In the genomic region with DNA sequence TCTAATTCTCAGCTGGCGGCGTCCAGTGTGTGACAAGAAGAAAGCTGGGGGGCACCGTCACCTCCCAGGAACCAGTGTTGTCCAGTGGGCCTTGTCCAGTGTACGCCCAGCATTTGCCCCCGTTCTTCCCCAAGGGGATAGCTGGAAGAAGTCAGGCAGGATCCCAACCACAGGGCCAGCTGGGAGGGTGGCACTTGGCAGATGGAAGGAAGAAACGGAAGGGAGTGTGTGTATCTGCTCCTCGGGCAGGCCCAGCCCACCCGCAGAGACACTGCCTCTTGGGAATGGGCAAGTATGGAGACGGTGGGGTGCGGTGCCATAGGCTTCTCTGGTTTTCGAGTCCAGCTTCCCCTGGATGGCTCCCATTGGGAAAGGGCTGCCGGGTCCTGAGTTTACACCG, we compare ENCODE assay signal across 26 mouse cellular contexts. TPM values are rescaled to one million over a fixed set of nuclear protein-coding genes. Genes with fewer than 3 reads are reported as not detected.
DNase-seq lines count a peak whose midpoint lies in the region; ATAC-seq and TF ChIP-seq lines count a peak whose summit lies in the region.
"Had no signal": no experiment of that assay in that cellular context is flagged by ENCODE, and none has a peak within 500 bp of the region (broad histone marks: within the 10 kb centered on the region; RNA-seq: fewer than 3 reads in every experiment).

No protein-coding gene starts in this region.

- no peak overlapping the region for H3K4me3 ChIP-seq in hindbrain, embryonic 12.5 days
- no peak overlapping the region for H3K4me3 ChIP-seq in hindbrain, embryonic 11.5 days (ENCODE audit: low read depth, low read length)
- H3K4me3 ChIP-seq in midbrain, embryonic 11.5 days (ENCODE audit: low read depth, low read length) = no peak overlapping the region
- no peak overlapping the region for H3K4me3 ChIP-seq in midbrain, embryonic 15.5 days
- H3K4me3 ChIP-seq in E14TG2a.4 (replicated peaks; ENCODE audit: low read length) = peak overlapping the region; percentile 75
- peak overlapping the region; percentile 38 for H3K4me3 ChIP-seq in ES-Bruce4 (ENCODE audit: low read depth, low read length)
- no peak overlapping the region for H3K4me3 ChIP-seq in forebrain, embryonic 10.5 days
- H3K4me3 ChIP-seq: embryonic facial prominence, embryonic 12.5 days; embryonic facial prominence, embryonic 15.5 days; forebrain, embryonic 12.5 days; forebrain, embryonic 15.5 days had no signal

- peaks cover 68% of the 10 kb centered on the region for H3K36me3 ChIP-seq in hindbrain, embryonic 12.5 days
- H3K36me3 ChIP-seq in hindbrain, embryonic 11.5 days (ENCODE audit: control insufficient read depth, insufficient read depth, low read length) = peaks cover 28% of the 10 kb centered on the region
- H3K36me3 ChIP-seq in midbrain, embryonic 11.5 days (ENCODE audit: control insufficient read depth, insufficient read depth, low read length) = peaks cover 53% of the 10 kb centered on the region
- H3K36me3 ChIP-seq in midbrain, embryonic 15.5 days (replicated peaks) = peaks cover 35% of the 10 kb centered on the region
- H3K36me3 ChIP-seq in E14TG2a.4 (ENCODE audit: insufficient read depth, low read length) = peaks cover 49% of the 10 kb centered on the region
- H3K36me3 ChIP-seq in ES-Bruce4 (ENCODE audit: control insufficient read depth, insufficient read depth, low read length, poor library complexity, severe bottlenecking) = no peaks in the 10 kb centered on the region; the same call in 1 of the 2 replicates
- peaks cover 77% of the 10 kb centered on the region for H3K36me3 ChIP-seq in forebrain, embryonic 10.5 days (replicated peaks)

- H3K4me2 ChIP-seq in hindbrain, embryonic 12.5 days (replicated peaks) = no peak overlapping the region
- no peak overlapping the region for H3K4me2 ChIP-seq in hindbrain, embryonic 11.5 days (replicated peaks; ENCODE audit: low read depth, low read length)
- H3K4me2 ChIP-seq in midbrain, embryonic 11.5 days = no peak overlapping the region
- H3K4me2 ChIP-seq in midbrain, embryonic 15.5 days = no peak overlapping the region
- H3K4me2 ChIP-seq: embryonic facial prominence, embryonic 12.5 days; embryonic facial prominence, embryonic 15.5 days; forebrain, embryonic 12.5 days; forebrain, embryonic 15.5 days; heart, embryonic 11.5 days had no signal

- no peak for ATAC-seq in hindbrain, embryonic 12.5 days (ENCODE audit: low FRiP score)
- no peak for ATAC-seq in hindbrain, embryonic 11.5 days (ENCODE audit: low FRiP score)
- no peak for ATAC-seq in midbrain, embryonic 11.5 days (ENCODE audit: low FRiP score)
- ATAC-seq in midbrain, embryonic 15.5 days (replicated peaks) = no peak
- ATAC-seq: CD4-positive, CD25-positive, alpha-beta regulatory T cell, adult 4 months; forebrain, embryonic 15.5 days; intestine, postnatal 0 days had no signal

- TF ChIP-seq EP300 in ES-Bruce4 (IDR thresholded peaks at IDR 0.05; ENCODE audit: insufficient read depth, low read depth, low read length) = no peak

- no peak for TF ChIP-seq POLR2A in ES-Bruce4 (IDR thresholded peaks at IDR 0.05; ENCODE audit: insufficient read depth, low read length)

- no peaks in the 10 kb centered on the region for H3K27me3 ChIP-seq in hindbrain, embryonic 12.5 days
- H3K27me3 ChIP-seq in hindbrain, embryonic 11.5 days (ENCODE audit: control insufficient read depth, insufficient read depth, low read length) = no peaks in the 10 kb centered on the region
- H3K27me3 ChIP-seq in midbrain, embryonic 11.5 days (ENCODE audit: control insufficient read depth, insufficient read depth, low read length) = no peaks in the 10 kb centered on the region
- no peaks in the 10 kb centered on the region for H3K27me3 ChIP-seq in midbrain, embryonic 15.5 days (replicated peaks)
- H3K27me3 ChIP-seq in E14TG2a.4 (ENCODE audit: insufficient read depth, low read length) = no peaks in the 10 kb centered on the region
- H3K27me3 ChIP-seq in ES-Bruce4 (ENCODE audit: control insufficient read depth, insufficient read depth, low read length, poor library complexity, severe bottlenecking) = no peaks in the 10 kb centered on the region
- H3K27me3 ChIP-seq in forebrain, embryonic 10.5 days (ENCODE audit: poor library complexity, severe bottlenecking) = no peaks in the 10 kb centered on the region
- H3K27me3 ChIP-seq: embryonic facial prominence, embryonic 15.5 days; forebrain, embryonic 12.5 days; forebrain, embryonic 15.5 days had no signal

- H3K9ac ChIP-seq in hindbrain, embryonic 12.5 days = peak overlapping the region; percentile 43
- no peak overlapping the region for H3K9ac ChIP-seq in hindbrain, embryonic 11.5 days (ENCODE audit: low read depth, low read length)
- no peak overlapping the region for H3K9ac ChIP-seq in midbrain, embryonic 11.5 days (ENCODE audit: low read length)
- no peak overlapping the region for H3K9ac ChIP-seq in midbrain, embryonic 15.5 days
- H3K9ac ChIP-seq in ES-Bruce4 (ENCODE audit: low read depth, poor library complexity, severe bottlenecking) = peak overlapping the region; percentile 49
- H3K9ac ChIP-seq: embryonic facial prominence, embryonic 12.5 days; embryonic facial prominence, embryonic 15.5 days; forebrain, embryonic 12.5 days; forebrain, embryonic 15.5 days had no signal

- TF ChIP-seq CTCF in E14TG2a.4 (conservative IDR thresholded peaks at IDR 0.05; ENCODE audit: low read length) (no peak), ES-Bruce4 (IDR thresholded peaks at IDR 0.05; ENCODE audit: low read depth, low read length) (no peak)

- no peaks in the 10 kb centered on the region for H3K9me3 ChIP-seq in hindbrain, embryonic 12.5 days (replicated peaks)
- no peaks in the 10 kb centered on the region for H3K9me3 ChIP-seq in hindbrain, embryonic 11.5 days (ENCODE audit: control insufficient read depth, low read length)
- H3K9me3 ChIP-seq in midbrain, embryonic 11.5 days (ENCODE audit: control insufficient read depth, low read length) = no peaks in the 10 kb centered on the region
- no peaks in the 10 kb centered on the region for H3K9me3 ChIP-seq in midbrain, embryonic 15.5 days
- H3K9me3 ChIP-seq in E14TG2a.4 (ENCODE audit: low read length) (no peaks in the 10 kb centered on the region), ES-Bruce4 (replicated peaks; ENCODE audit: control insufficient read depth, insufficient read depth, low read length, poor library complexity, severe bottlenecking) (no peaks in the 10 kb centered on the region)
- no peaks in the 10 kb centered on the region for H3K9me3 ChIP-seq in forebrain, embryonic 10.5 days
- H3K9me3 ChIP-seq: embryonic facial prominence, embryonic 12.5 days; embryonic facial prominence, embryonic 15.5 days; forebrain, embryonic 12.5 days; forebrain, embryonic 15.5 days had no signal

- no peak overlapping the region for H3K27ac ChIP-seq in hindbrain, embryonic 12.5 days
- no peak overlapping the region for H3K27ac ChIP-seq in hindbrain, embryonic 11.5 days (ENCODE audit: low read depth, low read length)
- H3K27ac ChIP-seq in midbrain, embryonic 11.5 days (ENCODE audit: low read depth, low read length) = no peak overlapping the region
- no peak overlapping the region for H3K27ac ChIP-seq in midbrain, embryonic 15.5 days
- peak overlapping the region; percentile 5; the same call in 1 of the 2 replicates for H3K27ac ChIP-seq in ES-Bruce4 (ENCODE audit: insufficient read depth, low read length)
- H3K27ac ChIP-seq in forebrain, embryonic 10.5 days = no peak overlapping the region
- H3K27ac ChIP-seq: embryonic facial prominence, embryonic 12.5 days; embryonic facial prominence, embryonic 15.5 days; forebrain, embryonic 12.5 days; forebrain, embryonic 15.5 days had no signal

- peaks cover 9% of the 10 kb centered on the region for H3K4me1 ChIP-seq in hindbrain, embryonic 12.5 days
- H3K4me1 ChIP-seq in hindbrain, embryonic 11.5 days (replicated peaks; ENCODE audit: control insufficient read depth, insufficient read depth, low read length) = no peaks in the 10 kb centered on the region
- H3K4me1 ChIP-seq in midbrain, embryonic 11.5 days (ENCODE audit: control insufficient read depth, insufficient read depth, low read length) = peaks cover 9% of the 10 kb centered on the region
- H3K4me1 ChIP-seq in midbrain, embryonic 15.5 days = peaks cover 16% of the 10 kb centered on the region
- H3K4me1 ChIP-seq in E14TG2a.4 (replicated peaks; ENCODE audit: low read depth, low read length) (peaks cover 72% of the 10 kb centered on the region), ES-Bruce4 (ENCODE audit: control insufficient read depth, insufficient read depth, low read length) (peaks cover 2% of the 10 kb centered on the region)
- peaks cover 13% of the 10 kb centered on the region for H3K4me1 ChIP-seq in forebrain, embryonic 10.5 days
- H3K4me1 ChIP-seq: embryonic facial prominence, embryonic 12.5 days; embryonic facial prominence, embryonic 15.5 days; forebrain, embryonic 15.5 days had no signal

- WGBS in hindbrain, embryonic 12.5 days = 81% methylated on average over 13 of the region's 13 CpGs
- WGBS in hindbrain, embryonic 11.5 days = 88% methylated on average over 13 of the region's 13 CpGs
- WGBS in midbrain, embryonic 11.5 days = 88% methylated on average over 13 of the region's 13 CpGs
- 87% methylated on average over 13 of the region's 13 CpGs for WGBS in midbrain, embryonic 15.5 days
- 89% methylated on average over 13 of the region's 13 CpGs for WGBS in forebrain, embryonic 10.5 days

- no peak for DNase-seq in hindbrain, embryonic 11.5 days (ENCODE audit: low spot score)
- peak; percentile 56 for DNase-seq in midbrain, embryonic 11.5 days (ENCODE audit: low spot score, missing footprints)
- no peak for DNase-seq in Muller cell, postnatal 12 days (ENCODE audit: inconsistent ontology term)
- DNase-seq in forebrain, embryonic 10.5 days (ENCODE audit: extremely low spot score, low spot score) = no peak
- DNase-seq: adrenal gland, postnatal 10 days; adrenal gland, postnatal 36 days; cerebellum, adult 2 months; cerebellum, adult 9-11 months; cerebellum, postnatal 25 days; gastrocnemius, postnatal 25 days had no signal

RNA-seq across cellular contexts. Expression of gene Gtf2h4, which starts 8.4 kb away (rescaled TPM):
- 34.7 and 37.7 TPM in 2 replicates for polyA plus RNA-seq in hindbrain, embryonic 12.5 days (2016; fragmentation: Nextera tagmentation; extraction: Ambion mirVana)
- 37.8 and 41.4 TPM in 2 replicates for polyA plus RNA-seq in hindbrain, embryonic 11.5 days (2014; fragmentation: Nextera tagmentation; extraction: Ambion mirVana)
- 39.3 TPM in 2 replicates for polyA plus RNA-seq in midbrain, embryonic 11.5 days (2014; fragmentation: Nextera tagmentation; extraction: Ambion mirVana)
- polyA plus RNA-seq in midbrain, embryonic 15.5 days (2015; fragmentation: Nextera tagmentation; extraction: Ambion mirVana) = 27.6 and 29.5 TPM in 2 replicates
- 80.7 and 105 TPM in 2 replicates for polyA plus RNA-seq in ES-Bruce4 (2011; ENCODE audit: insufficient read depth, insufficient read length, low read depth, missing spikeins)
- 59.3 and 62.3 TPM in 2 replicates for polyA plus RNA-seq in forebrain, embryonic 10.5 days (2016; fragmentation: Nextera tagmentation; extraction: Ambion mirVana)

RNA-seq across cellular contexts. Expression of gene Vars2, which starts 14.6 kb away (rescaled TPM):
- 16.5 and 16.9 TPM in 2 replicates for polyA plus RNA-seq in hindbrain, embryonic 12.5 days (2016; fragmentation: Nextera tagmentation; extraction: Ambion mirVana)
- polyA plus RNA-seq in hindbrain, embryonic 11.5 days (2014; fragmentation: Nextera tagmentation; extraction: Ambion mirVana) = 6.9 and 8.7 TPM in 2 replicates
- polyA plus RNA-seq in midbrain, embryonic 11.5 days (2014; fragmentation: Nextera tagmentation; extraction: Ambion mirVana) = 9.8 and 10.5 TPM in 2 replicates
- 16.3 and 16.5 TPM in 2 replicates for polyA plus RNA-seq in midbrain, embryonic 15.5 days (2015; fragmentation: Nextera tagmentation; extraction: Ambion mirVana)
- 35.2 and 41.1 TPM in 2 replicates for polyA plus RNA-seq in ES-Bruce4 (2011; ENCODE audit: insufficient read depth, insufficient read length, low read depth, missing spikeins)
- polyA plus RNA-seq in forebrain, embryonic 10.5 days (2016; fragmentation: Nextera tagmentation; extraction: Ambion mirVana) = 19.3 and 20.2 TPM in 2 replicates

RNA-seq across cellular contexts. Expression of gene Ddr1, which starts 22.4 kb away (rescaled TPM):
- polyA plus RNA-seq in hindbrain, embryonic 12.5 days (2016; fragmentation: Nextera tagmentation; extraction: Ambion mirVana) = 168 and 182 TPM in 2 replicates
- 69.9 and 78.8 TPM in 2 replicates for polyA plus RNA-seq in hindbrain, embryonic 11.5 days (2014; fragmentation: Nextera tagmentation; extraction: Ambion mirVana)
- 78.4 and 92.1 TPM in 2 replicates for polyA plus RNA-seq in midbrain, embryonic 11.5 days (2014; fragmentation: Nextera tagmentation; extraction: Ambion mirVana)
- polyA plus RNA-seq in midbrain, embryonic 15.5 days (2015; fragmentation: Nextera tagmentation; extraction: Ambion mirVana) = 107 and 118 TPM in 2 replicates
- polyA plus RNA-seq in ES-Bruce4 (2011; ENCODE audit: insufficient read depth, insufficient read length, low read depth, missing spikeins) = 59.8 and 61.6 TPM in 2 replicates
- 105 and 112 TPM in 2 replicates for polyA plus RNA-seq in forebrain, embryonic 10.5 days (2016; fragmentation: Nextera tagmentation; extraction: Ambion mirVana)

RNA-seq across cellular contexts. Expression of gene Mucl3, which starts 38.5 kb away (rescaled TPM):
- 0.15 and 0.20 TPM in 2 replicates for polyA plus RNA-seq in hindbrain, embryonic 12.5 days (2016; fragmentation: Nextera tagmentation; extraction: Ambion mirVana)
- polyA plus RNA-seq in hindbrain, embryonic 11.5 days (2014; fragmentation: Nextera tagmentation; extraction: Ambion mirVana) = 0.32 TPM in 1 of 2 replicates, not detected in the other
- polyA plus RNA-seq in midbrain, embryonic 11.5 days (2014; fragmentation: Nextera tagmentation; extraction: Ambion mirVana) = 0.14 TPM in 1 of 2 replicates, not detected in the other
- not detected in 2 replicates for polyA plus RNA-seq in midbrain, embryonic 15.5 days (2015; fragmentation: Nextera tagmentation; extraction: Ambion mirVana)
- polyA plus RNA-seq in ES-Bruce4 (2011; ENCODE audit: insufficient read depth, insufficient read length, low read depth, missing spikeins) = 1.3 and 2.5 TPM in 2 replicates
- 0.12 and 0.14 TPM in 2 replicates for polyA plus RNA-seq in forebrain, embryonic 10.5 days (2016; fragmentation: Nextera tagmentation; extraction: Ambion mirVana)
- polyA plus RNA-seq: cerebellum, adult 2 months; forebrain, embryonic 15.5 days; gonadal fat pad, adult 2 months; heart, embryonic 14.5 days; heart, postnatal 0 days had no signal

RNA-seq across cellular contexts. Expression of gene Gm9573, which starts 55.5 kb away (rescaled TPM):
- not detected in 2 replicates for polyA plus RNA-seq in hindbrain, embryonic 12.5 days (2016; fragmentation: Nextera tagmentation; extraction: Ambion mirVana)
- not detected in 2 replicates for polyA plus RNA-seq in hindbrain, embryonic 11.5 days (2014; fragmentation: Nextera tagmentation; extraction: Ambion mirVana)
- polyA plus RNA-seq in midbrain, embryonic 11.5 days (2014; fragmentation: Nextera tagmentation; extraction: Ambion mirVana) = not detected in 2 replicates
- polyA plus RNA-seq in midbrain, embryonic 15.5 days (2015; fragmentation: Nextera tagmentation; extraction: Ambion mirVana) = not detected in 2 replicates
- polyA plus RNA-seq in ES-Bruce4 (2011; ENCODE audit: insufficient read depth, insufficient read length, low read depth, missing spikeins) = not detected in 2 replicates
- polyA plus RNA-seq in forebrain, embryonic 10.5 days (2016; fragmentation: Nextera tagmentation; extraction: Ambion mirVana) = not detected in 2 replicates
- polyA plus RNA-seq: C2C12; CD4-positive, CD25-positive, alpha-beta regulatory T cell, adult 4 months; cerebellum, adult 2 months; embryonic facial prominence, embryonic 12.5 days; forebrain, embryonic 12.5 days; forebrain, embryonic 15.5 days; heart, embryonic 11.5 days; heart, embryonic 14.5 days; heart, postnatal 0 days; intestine, embryonic 14.5 days; intestine, postnatal 0 days had no signal

Comparison
In these comparisons a context has a peak if more than half of its experiments do, and no peak if none do; other contexts are left out.
1. H3K9ac ChIP-seq: peak in hindbrain, embryonic 12.5 days (single experiment) and ES-Bruce4 (single experiment); none in hindbrain, embryonic 11.5 days (single experiment), midbrain, embryonic 11.5 days (single experiment) and midbrain, embryonic 15.5 days (single experiment).
2. H3K4me3 ChIP-seq: peak in E14TG2a.4 (single experiment) and ES-Bruce4 (single experiment); none in hindbrain, embryonic 12.5 days (single experiment), hindbrain, embryonic 11.5 days (single experiment), midbrain, embryonic 11.5 days (single experiment), midbrain, embryonic 15.5 days (single experiment) and forebrain, embryonic 10.5 days (single experiment).